Mouse (Mus musculus): ENCODE measurements around the gene Gm4177.
"Not testable (repeated sequence)": the region's sequence is repeated elsewhere in the genome, so short reads cannot be mapped to it uniquely, and the experiment has no call there.

The Gm4177 gene

DNA sequence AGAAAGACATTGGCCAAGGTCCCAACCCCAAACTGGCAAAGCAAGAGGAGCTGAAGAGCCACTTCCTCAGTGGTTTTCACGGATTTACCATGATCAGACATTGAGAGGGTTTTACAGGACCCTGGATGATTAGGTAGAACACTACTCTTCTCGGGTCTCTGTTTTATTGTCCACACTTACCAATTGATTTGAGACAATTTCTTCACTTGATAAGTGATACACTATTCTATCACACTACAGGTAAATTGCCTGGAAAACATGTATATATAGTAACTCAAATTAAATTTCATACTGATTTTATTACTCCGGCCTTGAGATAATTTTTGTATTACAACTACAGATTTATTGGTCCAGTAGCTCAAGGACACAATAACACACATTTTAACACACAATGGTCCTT is at the start of gene Gm4177:
Gene Gm4177 (minus strand): TSS at position 101 of the 400 bp plus-strand sequence.
- ATAC-seq (ENCODE audit: insufficient number of reproducible peaks, low FRiP score, low TSS enrichment): not testable (repeated sequence)

DNA sequence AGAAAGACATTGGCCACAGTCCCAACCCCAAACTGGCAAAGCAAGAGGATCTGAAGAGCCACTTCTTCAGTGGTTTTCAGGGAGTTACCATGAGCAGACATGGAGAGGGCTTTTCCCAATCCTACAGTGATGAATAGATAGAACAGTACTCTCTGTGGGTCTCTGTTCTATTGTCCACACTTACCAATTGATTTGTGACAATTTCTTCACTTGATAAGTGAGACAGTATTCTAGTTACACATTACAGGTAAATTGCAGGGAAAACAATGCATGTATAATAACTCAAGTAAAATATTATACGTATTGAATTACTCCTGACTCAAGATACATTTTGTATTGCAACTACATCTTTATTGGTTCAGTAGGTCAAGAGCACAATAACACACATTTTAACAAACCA is 47.6 kb upstream of the Gm4177 start, which contains the start of gene Gm5725:
Gene Gm5725 (minus strand): TSS at position 101 of the 400 bp plus-strand sequence.
- not testable (repeated sequence) for ATAC-seq (ENCODE audit: insufficient number of reproducible peaks, low FRiP score, low TSS enrichment)

DNA sequence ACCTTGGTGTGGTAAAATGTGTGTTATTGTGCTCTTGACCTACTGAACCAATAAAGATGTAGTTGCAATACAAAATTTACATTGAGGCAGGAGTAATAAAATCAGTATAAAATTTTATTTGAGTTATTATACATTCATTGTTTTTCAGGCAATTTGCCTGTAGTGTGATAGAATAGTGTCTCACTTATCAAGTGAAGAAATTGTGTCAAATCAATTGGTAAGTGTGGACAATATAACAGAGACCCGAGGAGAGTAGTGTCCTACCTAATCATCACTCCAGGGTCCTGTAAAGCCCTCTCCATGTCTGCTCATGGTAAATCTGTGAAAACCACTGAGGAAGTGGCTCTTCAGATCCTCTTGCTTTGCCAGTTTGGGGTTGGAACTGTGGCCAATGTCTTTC is 35.5 kb upstream of the Gm4177 start, which contains the start of gene Vmn1r135:
Gene Vmn1r135 (plus strand): TSS at position 301 of the 400 bp plus-strand sequence.
- ATAC-seq (ENCODE audit: insufficient number of reproducible peaks, low FRiP score, low TSS enrichment): not testable (repeated sequence)

DNA sequence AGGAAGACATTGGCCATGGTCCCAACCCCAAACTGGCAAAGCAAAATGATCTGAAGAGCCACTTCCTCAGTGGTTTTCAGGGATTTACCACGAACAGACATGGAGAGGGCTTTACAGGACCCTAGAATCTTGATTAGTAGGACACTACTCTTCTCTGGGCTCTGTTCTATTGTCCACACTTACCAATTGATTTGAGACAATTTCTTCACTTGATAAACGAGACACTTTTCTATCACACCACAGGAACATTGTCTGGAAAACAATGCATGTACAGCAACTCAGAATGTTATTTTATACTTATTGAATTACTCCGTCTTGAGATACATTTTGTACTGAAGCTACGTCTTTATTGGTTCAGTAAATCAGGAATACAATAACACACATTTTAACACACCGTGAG is 35.2 kb downstream of the Gm4177 start, which contains the start of gene Gm4175:
Gene Gm4175 (minus strand): TSS at position 101 of the 400 bp plus-strand sequence.
- ATAC-seq (ENCODE audit: insufficient number of reproducible peaks, low FRiP score, low TSS enrichment): not testable (repeated sequence)
